Mouse (Mus musculus) frontal cortex, postnatal 10 days (tissue): ENCODE data around the gene Inka1.

ENCODE experiments used
- DNase-seq, 2 experiments: peaks; one replicate each; pipeline ENCODE4 v3.0.0; 2022; ENCODE audit warnings: low spot score in 2 of 2, mixed read lengths in 1 of 2

The Inka1 gene

GRCm38 (mm10) chr9:107984052-107984753, 1.5 kb downstream of the Inka1 start:
- DNase-seq: no peak

- peak; percentile 62 to 79 for DNase-seq
These were observed 2.2 kb downstream of the Inka1 start for GRCm38 (mm10) chr9:107983421-107983890.

GRCm38 (mm10) chr9:107982681-107983346, 2.9 kb downstream of the Inka1 start, which contains the start of gene Gm20661:
TSS of gene Gm20661 (plus strand) at chr9:107983058.
- peak; percentile 52 to 61 for DNase-seq

- DNase-seq: no peak
These were observed 3.7 kb downstream of the Inka1 start for GRCm38 (mm10) chr9:107981684-107982605.

GRCm38 (mm10) chr9:107978815-107979214, 6.9 kb downstream of the Inka1 start:
- no peak for DNase-seq

- DNase-seq: no peak
These were observed 10.0 kb downstream of the Inka1 start, which contains the start of gene Uba7 for GRCm38 (mm10) chr9:107975399-107976386. TSS of gene Uba7 (plus strand) at chr9:107975505.

- no peak for DNase-seq
These were observed 11.0 kb downstream of the Inka1 start for GRCm38 (mm10) chr9:107974491-107975171.

GRCm38 (mm10) chr9:107971690-107972541, 13.8 kb downstream of the Inka1 start:
- DNase-seq: no peak

- no peak for DNase-seq
These were observed 15.4 kb downstream of the Inka1 start for GRCm38 (mm10) chr9:107970311-107970710.

GRCm38 (mm10) chr9:107968531-107968930, 17.1 kb downstream of the Inka1 start:
- no peak for DNase-seq

- DNase-seq: no peak
These were observed 18.2 kb downstream of the Inka1 start for GRCm38 (mm10) chr9:107967437-107967836.

GRCm38 (mm10) chr9:107966676-107967075, 19.0 kb downstream of the Inka1 start:
- no peak for DNase-seq

- DNase-seq: no peak
These were observed 21.0 kb downstream of the Inka1 start for GRCm38 (mm10) chr9:107964681-107965080.

GRCm38 (mm10) chr9:107963700-107964099, 22.0 kb downstream of the Inka1 start:
- peak; percentile 44 to 72 for DNase-seq

GRCm38 (mm10) chr9:107962916-107963315, 22.8 kb downstream of the Inka1 start:
- no peak for DNase-seq

GRCm38 (mm10) chr9:107961881-107962280, 23.8 kb downstream of the Inka1 start:
- DNase-seq: peak; percentile 65 to 72

GRCm38 (mm10) chr9:107961351-107961762, 24.3 kb downstream of the Inka1 start:
- DNase-seq: peak; percentile 72 to 77

- no peak for DNase-seq
These were observed 24.8 kb downstream of the Inka1 start for GRCm38 (mm10) chr9:107960928-107961327.

GRCm38 (mm10) chr9:107959896-107960295, 25.8 kb downstream of the Inka1 start:
- no peak for DNase-seq
